Mouse (Mus musculus): ENCODE measurements around the gene Prr19. TPM values are rescaled to one million over a fixed set of nuclear protein-coding genes. Genes with fewer than 3 reads are reported as not detected.
A peak's percentile ranks its signal among the peaks of the same experiment; 100 is the strongest.

Prr19 gene
- polyA plus RNA-seq, 1 experiment, result not detected

DNA sequence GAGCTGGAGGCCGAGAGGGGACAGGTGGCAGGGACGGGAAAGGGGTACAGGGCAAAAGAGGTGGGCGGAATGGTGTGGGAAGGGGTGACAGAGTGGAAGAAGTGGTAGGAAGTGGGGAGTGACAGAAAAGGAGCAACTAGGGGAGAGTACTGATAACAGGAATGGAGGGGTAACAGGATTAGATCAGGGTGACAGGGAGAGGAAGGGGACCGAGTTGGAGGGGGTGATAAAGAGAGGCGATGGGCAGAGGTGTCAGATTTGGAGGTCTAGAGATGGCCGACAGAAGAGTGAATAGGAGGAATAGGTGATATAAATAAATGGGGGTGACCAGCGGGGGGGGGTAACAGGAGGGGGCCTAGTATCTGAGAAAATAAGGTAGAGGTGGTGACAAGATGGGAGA is 32.6 kb upstream of the Prr19 start:
- H3K4me1 ChIP-seq (ENCODE audit: control insufficient read depth, insufficient read depth, low read length), result peaks cover 47% of the 10 kb centered on the region
- 0% methylated on average over 7 of the region's 7 CpGs for WGBS
- no peak for TF ChIP-seq POLR2A (IDR thresholded peaks at IDR 0.05; ENCODE audit: insufficient read depth, low read depth, low read length)
- no peak for TF ChIP-seq CTCF (IDR thresholded peaks at IDR 0.05; ENCODE audit: insufficient read depth, low read depth, low read length)
- no peak overlapping the region for H3K27ac ChIP-seq (ENCODE audit: insufficient read depth, low read depth, low read length)
- peak overlapping the region; percentile 57 for H3K4me3 ChIP-seq (ENCODE audit: insufficient read depth, low read depth, low read length)

DNA sequence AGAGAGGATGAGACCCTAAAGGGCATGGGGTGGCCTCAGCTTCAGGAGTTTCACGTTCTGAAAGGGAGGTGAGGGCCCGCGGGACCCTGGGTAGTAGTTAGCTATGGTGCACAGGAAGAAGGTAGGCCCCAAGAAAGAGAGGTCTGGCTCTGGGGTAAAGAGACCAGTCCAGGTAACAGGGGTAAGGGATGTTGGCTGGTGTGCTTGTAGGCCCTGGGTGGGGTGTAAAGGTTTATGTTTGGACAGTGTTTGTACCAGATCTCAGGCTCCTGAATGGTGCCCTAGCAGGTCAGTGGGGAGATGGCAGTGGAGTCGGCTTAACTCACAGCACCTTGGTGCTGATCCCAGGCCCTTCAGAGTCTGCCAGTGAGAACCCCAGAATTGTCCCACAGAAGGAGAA is 32.2 kb upstream of the Prr19 start:
- H3K4me3 ChIP-seq (ENCODE audit: insufficient read depth, low read depth, low read length), result peak overlapping the region; percentile 57
- TF ChIP-seq POLR2A (IDR thresholded peaks at IDR 0.05; ENCODE audit: insufficient read depth, low read depth, low read length), result no peak
- H3K27ac ChIP-seq (ENCODE audit: insufficient read depth, low read depth, low read length), result peak overlapping the region; percentile 14; the same call in 1 of the 2 replicates
- 15% methylated on average over 4 of the region's 4 CpGs for WGBS
- H3K4me1 ChIP-seq (ENCODE audit: control insufficient read depth, insufficient read depth, low read length), result peaks cover 49% of the 10 kb centered on the region

GRCm38 (mm10) chr7:25269545-25270271 is 31.5 kb upstream of the Prr19 start:
- H3K4me3 ChIP-seq (ENCODE audit: insufficient read depth, low read depth, low read length), result peak overlapping the region; percentile 17; the same call in 1 of the 2 replicates
- 52% methylated on average over 8 of the region's 8 CpGs for WGBS

GRCm38 (mm10) chr7:25270652-25271633 is 30.3 kb upstream of the Prr19 start:
- TF ChIP-seq CTCF (IDR thresholded peaks at IDR 0.05; ENCODE audit: insufficient read depth, low read depth, low read length) (no peak), POLR2A (IDR thresholded peaks at IDR 0.05; ENCODE audit: insufficient read depth, low read depth, low read length) (no peak)
- H3K27ac ChIP-seq (ENCODE audit: insufficient read depth, low read depth, low read length), result no peak overlapping the region
- no peak overlapping the region for H3K4me3 ChIP-seq (ENCODE audit: insufficient read depth, low read depth, low read length)
- 86% methylated on average over 35 of the region's 35 CpGs for WGBS
- peaks cover 60% of the 10 kb centered on the region for H3K4me1 ChIP-seq (ENCODE audit: control insufficient read depth, insufficient read depth, low read length)

More at GRCm38 (mm10) chr7:25269545-25270271, 31.5 kb upstream of the Prr19 start:
- Histone ChIP-seq H3K27ac (ENCODE audit: insufficient read depth, low read depth, low read length) (no peak overlapping the region), H3K4me1 (ENCODE audit: control insufficient read depth, insufficient read depth, low read length) (peaks cover 52% of the 10 kb centered on the region)
- TF ChIP-seq POLR2A (IDR thresholded peaks at IDR 0.05; ENCODE audit: insufficient read depth, low read depth, low read length), result no peak
- TF ChIP-seq CTCF (IDR thresholded peaks at IDR 0.05; ENCODE audit: insufficient read depth, low read depth, low read length), result no peak

DNA sequence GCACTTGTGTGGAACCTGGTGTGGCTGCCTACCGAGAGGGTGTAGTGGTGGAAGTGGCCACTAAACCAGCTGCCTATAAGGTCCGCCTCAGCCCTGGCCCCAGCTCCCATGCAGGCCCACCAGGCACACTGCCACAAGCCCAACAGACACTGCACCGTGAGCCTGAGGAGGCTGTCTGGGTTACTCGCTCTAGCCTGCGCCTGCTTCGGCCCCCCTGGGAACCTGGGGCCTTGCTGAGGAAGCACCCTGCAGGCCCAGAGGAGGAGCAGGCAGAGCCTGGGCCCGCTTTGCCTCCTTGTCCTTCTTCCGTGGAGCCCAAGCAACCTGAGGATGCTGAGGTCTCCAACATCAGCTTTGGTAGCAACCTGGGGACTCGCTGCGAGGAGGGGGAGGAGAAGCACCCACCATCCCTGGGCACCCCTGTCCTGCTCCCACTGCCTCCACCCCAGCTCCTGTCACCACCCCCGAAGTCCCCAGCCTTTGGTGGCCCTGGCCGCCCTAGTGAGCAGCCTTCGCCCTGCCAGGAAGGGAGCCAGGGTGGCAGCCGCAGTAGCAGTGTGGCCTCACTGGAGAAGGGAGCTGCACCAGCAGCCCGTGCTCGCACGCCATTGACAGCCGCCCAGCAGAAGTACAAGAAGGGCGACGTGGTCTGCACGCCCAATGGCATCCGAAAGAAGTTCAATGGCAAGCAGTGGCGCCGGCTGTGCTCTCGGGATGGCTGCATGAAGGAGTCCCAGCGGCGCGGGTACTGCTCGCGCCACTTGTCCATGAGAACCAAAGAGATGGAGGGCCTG is 29.4 kb upstream of the Prr19 start:
- H3K4me3 ChIP-seq (ENCODE audit: insufficient read depth, low read depth, low read length), result no peak overlapping the region
- H3K4me1 ChIP-seq (ENCODE audit: control insufficient read depth, insufficient read depth, low read length), result peaks cover 64% of the 10 kb centered on the region
- TF ChIP-seq POLR2A (IDR thresholded peaks at IDR 0.05; ENCODE audit: insufficient read depth, low read depth, low read length) (no peak), CTCF (IDR thresholded peaks at IDR 0.05; ENCODE audit: insufficient read depth, low read depth, low read length) (no peak)
- H3K27ac ChIP-seq (ENCODE audit: insufficient read depth, low read depth, low read length), result no peak overlapping the region
- 91% methylated on average over 30 of the region's 30 CpGs for WGBS

GRCm38 (mm10) chr7:25272445-25273258 is 28.6 kb upstream of the Prr19 start:
- TF ChIP-seq CTCF (IDR thresholded peaks at IDR 0.05; ENCODE audit: insufficient read depth, low read depth, low read length) (no peak), POLR2A (IDR thresholded peaks at IDR 0.05; ENCODE audit: insufficient read depth, low read depth, low read length) (no peak)
- Histone ChIP-seq H3K4me1 (ENCODE audit: control insufficient read depth, insufficient read depth, low read length) (peaks cover 63% of the 10 kb centered on the region), H3K4me3 (ENCODE audit: insufficient read depth, low read depth, low read length) (no peak overlapping the region), H3K27ac (ENCODE audit: insufficient read depth, low read depth, low read length) (no peak overlapping the region)
- WGBS, result 87% methylated on average over 38 of the region's 38 CpGs

DNA sequence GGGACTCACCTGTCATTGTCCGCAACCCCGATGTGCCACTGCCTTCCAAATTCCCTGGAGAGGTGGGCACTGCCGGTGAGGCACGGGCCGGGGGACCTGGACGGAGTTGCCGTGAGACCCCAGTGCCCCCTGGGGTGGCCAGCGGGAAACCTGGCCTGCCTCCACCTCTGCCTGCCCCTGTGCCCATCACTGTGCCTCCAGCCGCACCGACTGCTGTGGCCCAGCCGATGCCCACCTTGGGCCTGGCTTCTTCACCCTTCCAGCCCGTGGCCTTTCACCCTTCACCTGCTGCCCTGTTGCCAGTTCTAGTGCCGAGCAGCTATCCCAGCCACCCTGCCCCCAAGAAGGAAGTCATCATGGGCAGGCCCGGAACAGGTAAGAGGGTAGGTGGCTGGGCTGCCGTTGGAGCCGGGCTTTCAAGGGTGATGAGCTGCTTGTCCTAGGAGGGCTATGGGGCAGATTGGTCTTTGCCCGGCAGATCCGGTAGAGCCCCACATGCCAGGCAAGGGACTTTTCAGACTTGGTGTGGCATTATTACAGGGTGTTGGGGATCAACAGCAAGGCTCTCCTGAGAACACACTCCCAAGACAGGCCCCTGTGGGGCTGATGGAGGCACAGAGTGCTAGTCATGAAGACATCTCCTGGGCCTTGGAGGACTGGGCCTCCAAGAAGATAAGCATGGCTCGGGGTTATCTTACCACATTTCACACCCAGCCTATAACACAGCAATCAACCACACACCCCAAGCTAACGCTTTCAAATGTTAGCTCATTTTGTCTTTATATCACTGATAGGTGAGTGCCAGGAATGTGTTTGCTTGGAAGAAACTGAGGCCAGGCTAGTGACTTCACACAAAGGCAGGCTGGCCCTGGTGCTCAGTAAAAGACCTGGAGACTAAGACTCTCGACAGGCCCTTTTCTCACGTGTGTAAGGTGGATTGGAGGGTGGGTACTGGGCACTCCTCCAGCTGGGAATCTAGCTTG is 27.7 kb upstream of the Prr19 start:
- TF ChIP-seq CTCF (IDR thresholded peaks at IDR 0.05; ENCODE audit: insufficient read depth, low read depth, low read length) (no peak), POLR2A (IDR thresholded peaks at IDR 0.05; ENCODE audit: insufficient read depth, low read depth, low read length) (no peak)
- H3K4me1 ChIP-seq (ENCODE audit: control insufficient read depth, insufficient read depth, low read length), result peaks cover 63% of the 10 kb centered on the region
- 86% methylated on average over 22 of the region's 22 CpGs for WGBS
- no peak overlapping the region for H3K27ac ChIP-seq (ENCODE audit: insufficient read depth, low read depth, low read length)
- H3K4me3 ChIP-seq (ENCODE audit: insufficient read depth, low read depth, low read length), result no peak overlapping the region

Measured in olfactory bulb, adult 2 months (tissue).